Mouse (Mus musculus) layer of hippocampus, postnatal 25 days (tissue): ENCODE results near the gene Galnt17. TPM values are rescaled to one million over a fixed set of nuclear protein-coding genes. Genes with fewer than 3 reads are reported as not detected.

Source experiments
- DNase-seq, 2 experiments: peaks; one replicate each; pipeline ENCODE4 v3.0.0; 2022; ENCODE audit warnings: mixed read lengths in 2 of 2, low spot score in 1 of 2; ENCODE audit errors: extremely low spot score in 1 of 2
- total RNA-seq, 2 experiments: library from RNA; stranded (reverse); gene quantifications; 2 replicates each; pipeline ENCODE4 v1.2.3; 2021

The Galnt17 gene
- total RNA-seq, 2 experiments from 2014 or later = 118 to 133 TPM

GRCm38 (mm10) chr5:130949710-130950109 lies 358.6 kb downstream of the Galnt17 start:
- DNase-seq = no peak

- DNase-seq = peak; percentile 23 to 30
Observed at GRCm38 (mm10) chr5:130938911-130939608, 369.2 kb downstream of the Galnt17 start.

- no peak for DNase-seq
Observed at GRCm38 (mm10) chr5:130938274-130938741, 370.0 kb downstream of the Galnt17 start.

- DNase-seq = no peak
Observed at GRCm38 (mm10) chr5:130930999-130931398, 377.3 kb downstream of the Galnt17 start.

GRCm38 (mm10) chr5:130927794-130928149 lies 380.5 kb downstream of the Galnt17 start:
- DNase-seq = no peak

- no peak for DNase-seq
Observed at GRCm38 (mm10) chr5:130927138-130927793, 381.0 kb downstream of the Galnt17 start.

- no peak for DNase-seq
Observed at GRCm38 (mm10) chr5:130925681-130926080, 382.6 kb downstream of the Galnt17 start.

- DNase-seq = no peak
Observed at GRCm38 (mm10) chr5:130924245-130924827, 384.0 kb downstream of the Galnt17 start.

GRCm38 (mm10) chr5:130919969-130920368 lies 388.3 kb downstream of the Galnt17 start:
- DNase-seq = no peak

- DNase-seq = no peak
Observed at GRCm38 (mm10) chr5:130914606-130915005, 393.7 kb downstream of the Galnt17 start.

GRCm38 (mm10) chr5:130911551-130911950 lies 396.7 kb downstream of the Galnt17 start:
- DNase-seq = no peak

- DNase-seq = no peak
Observed at GRCm38 (mm10) chr5:130901736-130902135, 406.6 kb downstream of the Galnt17 start.

- no peak for DNase-seq
Observed at GRCm38 (mm10) chr5:130895991-130896390, 412.3 kb downstream of the Galnt17 start.

GRCm38 (mm10) chr5:130891735-130892134 lies 416.6 kb downstream of the Galnt17 start:
- DNase-seq = no peak

- DNase-seq = no peak
Observed at GRCm38 (mm10) chr5:130880331-130880730, 428.0 kb downstream of the Galnt17 start.

- no peak for DNase-seq
Observed at GRCm38 (mm10) chr5:130875391-130875790, 432.9 kb downstream of the Galnt17 start.

GRCm38 (mm10) chr5:130871086-130871485 lies 437.2 kb downstream of the Galnt17 start:
- DNase-seq = no peak

- peak in 1 of 2 experiments; percentile 24 for DNase-seq
Observed at GRCm38 (mm10) chr5:130869869-130870268, 438.4 kb downstream of the Galnt17 start.

GRCm38 (mm10) chr5:130862302-130862701 lies 446.0 kb downstream of the Galnt17 start:
- peak; percentile 58 to 81 for DNase-seq

GRCm38 (mm10) chr5:130859736-130860135 lies 448.6 kb downstream of the Galnt17 start:
- DNase-seq = peak in 1 of 2 experiments; percentile 27

GRCm38 (mm10) chr5:130858706-130859105 lies 449.6 kb downstream of the Galnt17 start:
- no peak for DNase-seq
